Mouse (Mus musculus) spleen, adult 2 months (tissue): Measurements from ENCODE around the gene Surf2.

Source experiments
- CTCF ChIP-seq: fragments of 200-500 bp; IDR thresholded peaks from 2 replicates; pipeline ENCODE4 v1.5.1; 2011; ENCODE audit warnings: mild to moderate bottlenecking, inconsistent platforms; ENCODE audit not compliant: insufficient read depth, insufficient read length, insufficient replicate concordance; ENCODE audit errors: extremely low read depth
- POLR2A ChIP-seq: fragments of 200-500 bp; IDR thresholded peaks from 2 replicates; pipeline ENCODE4 v1.6.1; 2011; ENCODE audit warnings: low read depth, low read length, inconsistent platforms

GRCm38 (mm10) chr2:26909387-26909784 lies 6.8 kb upstream of the Surf2 start:
- TF ChIP-seq CTCF (no peak), POLR2A (no peak)
